Mouse (Mus musculus) E14TG2a.4 (cell line): ENCODE measurements around the gene Npas4.
"Not testable (repeated sequence)": the region's sequence is repeated elsewhere in the genome, so short reads cannot be mapped to it uniquely, and the experiment has no call there.

Experiments
- H3K27me3 ChIP-seq: 2 replicates; pipeline ENCODE4 v1.6.1; 2014; ENCODE audit warnings: low read length, control low read depth; ENCODE audit not compliant: insufficient read depth
- H3K36me3 ChIP-seq: 2 replicates; pipeline ENCODE4 v1.6.1; 2014; ENCODE audit warnings: low read length, control low read depth; ENCODE audit not compliant: insufficient read depth
- H3K4me1 ChIP-seq: replicated peaks from 2 replicates; pipeline ENCODE4 v1.6.1; 2014; ENCODE audit warnings: low read depth, low read length, control low read depth
- H3K4me3 ChIP-seq: replicated peaks from 2 replicates; pipeline ENCODE4 v1.5.1; 2014; ENCODE audit warnings: mild to moderate bottlenecking, low read length
- H3K9me3 ChIP-seq: 2 replicates; pipeline ENCODE4 v1.6.1; 2014; ENCODE audit warnings: low read length, control low read depth
- CTCF ChIP-seq: conservative IDR thresholded peaks from 2 replicates; pipeline ENCODE4 v1.5.1; 2014; ENCODE audit warnings: low read length
- NANOG ChIP-seq: IDR thresholded peaks from 2 replicates; pipeline ENCODE4 v1.6.1; 2014; ENCODE audit warnings: borderline replicate concordance, low read length, mixed read lengths
- POU5F1 ChIP-seq: IDR thresholded peaks from 2 replicates; pipeline ENCODE4 v1.6.1; 2014; ENCODE audit warnings: low read length, borderline replicate concordance

Npas4 gene

GRCm38 (mm10) chr19:5004925-5005324 is 14.8 kb upstream of the Npas4 start:
- no peak overlapping the region for H3K4me3 ChIP-seq
- no peaks in the 10 kb centered on the region for H3K9me3 ChIP-seq
- H3K4me1 ChIP-seq = peaks cover 20% of the 10 kb centered on the region
- peaks cover 18% of the 10 kb centered on the region for H3K27me3 ChIP-seq
- no peaks in the 10 kb centered on the region for H3K36me3 ChIP-seq
- no peak for TF ChIP-seq NANOG
- no peak for TF ChIP-seq POU5F1
- TF ChIP-seq CTCF = no peak

- not testable (repeated sequence) for H3K36me3 ChIP-seq, H3K4me3 ChIP-seq, H3K9me3 ChIP-seq
- Histone ChIP-seq H3K27me3 (peaks cover 31% of the 10 kb centered on the region), H3K4me1 (peaks cover 25% of the 10 kb centered on the region)
These were observed 13.5 kb upstream of the Npas4 start for GRCm38 (mm10) chr19:5003644-5004043.

- Histone ChIP-seq H3K4me3 (peak overlapping the region; percentile 69), H3K4me1 (peaks cover 42% of the 10 kb centered on the region), H3K9me3 (no peaks in the 10 kb centered on the region), H3K36me3 (no peaks in the 10 kb centered on the region), H3K27me3 (peaks cover 47% of the 10 kb centered on the region)
- TF ChIP-seq CTCF (peak; percentile 87), POU5F1 (no peak)
These were observed 11.7 kb upstream of the Npas4 start for GRCm38 (mm10) chr19:5001666-5002406.

DNA sequence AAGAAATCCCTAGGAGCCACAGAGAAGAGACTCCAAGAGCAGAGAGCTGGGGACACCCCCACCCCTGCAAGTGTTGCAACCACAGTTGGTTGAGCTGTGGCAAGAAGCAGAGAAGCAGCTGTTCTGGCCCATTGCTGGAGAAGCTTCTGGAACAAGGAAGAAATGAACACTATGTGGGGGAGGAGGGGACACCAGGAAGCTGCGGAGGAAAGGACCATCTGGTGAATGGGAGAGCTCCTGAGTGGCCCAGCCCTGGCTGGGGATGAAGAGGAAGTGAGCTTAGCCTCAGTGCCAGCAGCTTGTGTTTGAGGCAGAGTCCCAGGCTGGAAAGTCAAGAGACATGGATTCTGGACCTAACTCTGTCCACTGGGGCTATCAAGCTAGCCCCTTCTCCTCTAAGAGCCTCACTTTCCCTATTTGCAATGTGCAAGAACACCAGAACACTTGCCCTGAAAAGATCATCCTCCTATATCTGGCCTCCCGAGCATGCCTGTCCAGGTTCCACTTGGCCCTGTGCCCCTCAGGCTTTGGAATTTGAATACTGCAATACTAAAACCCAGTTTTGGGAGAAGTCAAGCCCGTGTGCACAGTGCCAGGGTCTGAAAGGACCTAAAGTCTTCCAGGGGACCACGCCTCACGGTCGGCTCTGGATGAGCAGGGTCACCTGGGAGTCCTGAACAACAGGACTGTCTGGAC is 9.5 kb upstream of the Npas4 start:
- Histone ChIP-seq H3K36me3 (no peaks in the 10 kb centered on the region), H3K9me3 (no peaks in the 10 kb centered on the region), H3K4me3 (no peak overlapping the region), H3K27me3 (peaks cover 66% of the 10 kb centered on the region), H3K4me1 (peaks cover 43% of the 10 kb centered on the region)
- TF ChIP-seq NANOG = no peak
- TF ChIP-seq POU5F1 = no peak
- TF ChIP-seq CTCF = no peak

GRCm38 (mm10) chr19:4994043-4994442 is 3.9 kb upstream of the Npas4 start:
- Histone ChIP-seq H3K9me3 (no peaks in the 10 kb centered on the region), H3K27me3 (peaks cover 97% of the 10 kb centered on the region), H3K4me1 (peaks cover 56% of the 10 kb centered on the region), H3K4me3 (no peak overlapping the region), H3K36me3 (no peaks in the 10 kb centered on the region)
- TF ChIP-seq NANOG = no peak
- TF ChIP-seq CTCF = no peak
- no peak for TF ChIP-seq POU5F1

- H3K4me1 ChIP-seq = peaks cover 44% of the 10 kb centered on the region
- no peak for TF ChIP-seq POU5F1
- TF ChIP-seq CTCF = no peak
- no peak for TF ChIP-seq NANOG
- peaks cover 95% of the 10 kb centered on the region for H3K27me3 ChIP-seq
- no peaks in the 10 kb centered on the region for H3K9me3 ChIP-seq
- H3K4me3 ChIP-seq = no peak overlapping the region
- H3K36me3 ChIP-seq = no peaks in the 10 kb centered on the region
These were observed 2.8 kb upstream of the Npas4 start for GRCm38 (mm10) chr19:4992904-4993303.

- TF ChIP-seq CTCF (no peak), POU5F1 (no peak), NANOG (no peak)
- Histone ChIP-seq H3K9me3 (no peaks in the 10 kb centered on the region), H3K4me1 (peaks cover 40% of the 10 kb centered on the region), H3K27me3 (peaks cover 95% of the 10 kb centered on the region), H3K36me3 (no peaks in the 10 kb centered on the region), H3K4me3 (no peak overlapping the region)
These were observed 2.3 kb upstream of the Npas4 start for GRCm38 (mm10) chr19:4992371-4992770.

- Histone ChIP-seq H3K4me1 (peaks cover 38% of the 10 kb centered on the region), H3K4me3 (peak overlapping the region; percentile 77), H3K27me3 (peaks cover 98% of the 10 kb centered on the region), H3K36me3 (no peaks in the 10 kb centered on the region), H3K9me3 (no peaks in the 10 kb centered on the region)
- TF ChIP-seq NANOG (no peak), CTCF (no peak), POU5F1 (no peak)
These were observed 600 bp upstream of the Npas4 start for GRCm38 (mm10) chr19:4990716-4991115.
